Mouse (Mus musculus) cerebellum, adult 11 months (tissue): Measurements from ENCODE around the gene Gorab.

ENCODE experiments used
- DNase-seq: peaks from one replicate; pipeline ENCODE4 v3.0.0; 2022

Gorab gene

DNA sequence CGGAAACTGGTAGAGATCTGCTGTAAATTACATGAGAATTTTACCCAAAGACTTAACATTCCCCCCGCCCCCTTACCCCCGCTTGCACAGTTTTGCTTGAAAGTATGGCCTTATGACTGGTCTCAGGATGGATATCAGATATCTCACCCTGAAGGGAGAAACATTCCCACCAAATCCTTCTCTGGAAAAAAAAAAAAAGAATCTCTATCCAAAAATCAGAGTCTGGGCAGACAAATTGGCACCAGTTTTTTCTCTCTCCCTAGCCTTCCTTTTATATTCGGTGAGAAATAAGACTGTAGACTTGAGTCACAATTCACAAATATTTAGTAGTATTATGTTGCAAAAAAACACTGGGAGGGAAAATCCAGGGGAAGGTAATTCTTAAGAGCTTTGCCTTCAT, 47.3 kb downstream of the Gorab start:
- DNase-seq = no peak

DNA sequence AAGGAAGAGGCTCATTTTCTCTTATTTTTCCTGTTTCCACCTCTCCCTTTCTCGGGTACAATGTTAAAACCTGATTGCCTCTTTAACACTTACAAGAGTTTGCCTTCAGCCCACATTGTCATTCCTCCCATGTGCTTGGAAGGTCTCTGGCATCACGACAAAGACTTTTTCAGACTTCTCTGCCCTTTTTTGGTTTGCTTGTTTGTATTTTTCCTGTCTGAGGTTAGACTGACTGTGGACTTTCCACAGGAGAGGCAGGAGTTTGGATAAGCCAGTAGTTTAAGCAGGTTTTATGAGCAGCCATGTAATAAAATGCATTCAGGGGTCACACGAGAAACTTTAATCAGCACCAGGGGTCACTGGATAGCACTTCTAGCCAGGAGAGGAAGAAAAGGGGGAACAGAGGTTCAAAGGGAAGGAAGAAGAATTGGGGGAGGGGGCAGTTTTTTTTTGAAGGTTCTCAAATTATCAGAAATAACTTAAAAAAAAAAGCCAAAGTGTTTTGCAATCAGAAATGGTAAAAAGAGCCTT, 47.8 kb downstream of the Gorab start:
- DNase-seq = no peak

DNA sequence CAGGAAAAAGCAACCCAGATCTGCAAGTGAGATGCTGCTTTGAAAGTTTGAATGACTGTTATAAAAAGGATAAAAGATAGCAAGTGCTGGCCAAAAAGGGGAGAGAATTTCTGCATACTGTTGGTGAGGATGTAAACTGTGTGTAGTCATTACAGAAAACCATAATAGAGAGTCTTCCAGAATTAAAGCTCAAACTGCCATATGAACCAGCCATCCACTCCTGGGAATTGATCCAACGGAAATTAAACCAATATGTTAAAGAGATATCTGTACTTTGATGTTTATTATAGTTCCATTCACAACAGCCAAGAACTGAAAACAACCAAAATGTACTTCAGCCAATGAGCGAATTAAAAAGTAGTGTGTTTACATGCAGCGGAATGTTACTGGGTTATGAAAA, 52.5 kb downstream of the Gorab start:
- no peak for DNase-seq

DNA sequence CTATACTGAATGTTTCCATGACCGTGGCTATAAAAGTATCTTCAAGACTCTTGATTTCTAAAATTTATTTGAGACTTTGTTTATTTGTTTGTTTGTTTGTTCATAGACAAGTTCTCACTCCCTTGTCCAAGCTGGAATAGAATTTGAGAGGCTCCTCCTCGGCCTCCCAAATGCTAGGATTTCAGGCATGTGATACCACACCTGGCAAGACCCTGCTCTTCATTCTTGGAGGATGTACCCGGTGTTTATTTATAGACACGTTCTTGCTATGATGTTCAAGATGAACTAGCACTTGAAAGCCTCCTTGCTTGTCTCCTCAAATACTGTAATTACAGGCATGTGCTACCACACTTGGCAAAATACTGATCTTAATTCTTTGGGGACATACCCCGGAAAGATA, 57.9 kb downstream of the Gorab start:
- no peak for DNase-seq

DNA sequence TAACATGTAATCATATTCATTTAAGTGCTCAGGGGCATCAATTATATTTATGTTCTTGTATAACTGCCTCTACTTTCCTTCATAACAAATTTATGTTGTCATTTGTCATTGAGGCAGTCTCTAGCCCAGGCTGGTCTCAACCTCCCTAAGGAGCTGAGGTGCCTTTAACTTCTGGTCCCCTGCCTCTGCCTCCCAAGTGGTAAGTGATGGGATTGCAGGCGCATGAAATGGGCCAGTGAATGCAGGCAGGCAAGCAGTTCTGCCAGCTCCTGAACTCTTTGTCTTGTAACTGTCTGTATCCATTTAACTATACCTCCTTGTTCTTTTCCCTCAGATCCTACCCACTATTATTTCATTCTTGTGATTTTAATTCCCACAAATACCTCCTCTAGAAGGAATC, 58.5 kb downstream of the Gorab start:
- DNase-seq = no peak

DNA sequence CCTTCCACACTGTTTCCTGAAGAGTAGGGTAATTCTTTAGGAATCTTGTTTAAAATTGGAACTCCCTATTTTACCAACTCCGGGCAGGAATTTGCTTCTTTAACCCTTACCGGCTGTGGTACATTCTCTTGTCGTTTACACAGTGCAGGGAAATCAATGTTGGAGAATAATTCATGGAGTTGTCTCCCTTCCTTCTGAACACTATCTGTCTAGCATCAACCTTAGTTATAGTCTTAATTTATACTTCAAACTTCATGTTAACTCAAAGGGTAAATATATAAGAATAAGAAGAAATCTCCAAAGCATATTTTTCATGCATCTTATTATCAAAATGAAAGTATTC, 64.3 kb downstream of the Gorab start:
- no peak for DNase-seq

DNA sequence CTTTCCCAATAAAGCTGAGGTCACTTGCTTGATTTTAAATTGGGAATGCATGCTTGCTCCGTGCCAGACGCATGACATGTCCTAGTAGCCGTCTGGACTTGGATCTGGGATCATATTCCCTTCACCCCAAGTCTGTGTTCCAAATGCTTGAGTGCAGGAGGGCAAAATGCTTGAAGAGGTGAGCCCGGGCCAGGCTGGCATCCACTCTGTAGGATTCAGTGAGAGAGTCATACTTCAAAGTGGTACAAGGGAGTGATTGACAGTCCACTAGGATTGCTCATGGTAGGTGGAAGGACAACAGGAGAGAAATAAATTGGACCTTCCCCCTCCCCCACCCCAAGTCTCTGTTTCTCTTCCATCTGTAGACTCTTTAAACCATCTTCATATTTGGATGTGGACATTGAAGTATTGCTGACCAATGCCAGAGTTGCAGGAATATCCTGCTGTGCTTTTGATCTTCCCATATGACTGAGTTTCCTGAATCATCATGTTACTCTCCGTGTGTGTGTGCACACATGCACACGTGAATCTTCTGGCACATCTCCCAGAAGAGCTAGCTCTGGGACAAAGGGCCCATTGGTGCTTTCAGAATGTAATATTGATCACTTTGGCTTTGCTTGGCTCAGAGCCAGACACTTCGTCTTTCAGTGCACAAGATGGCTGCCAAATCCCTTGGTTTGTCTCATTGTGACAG, 64.8 kb downstream of the Gorab start:
- no peak for DNase-seq

DNA sequence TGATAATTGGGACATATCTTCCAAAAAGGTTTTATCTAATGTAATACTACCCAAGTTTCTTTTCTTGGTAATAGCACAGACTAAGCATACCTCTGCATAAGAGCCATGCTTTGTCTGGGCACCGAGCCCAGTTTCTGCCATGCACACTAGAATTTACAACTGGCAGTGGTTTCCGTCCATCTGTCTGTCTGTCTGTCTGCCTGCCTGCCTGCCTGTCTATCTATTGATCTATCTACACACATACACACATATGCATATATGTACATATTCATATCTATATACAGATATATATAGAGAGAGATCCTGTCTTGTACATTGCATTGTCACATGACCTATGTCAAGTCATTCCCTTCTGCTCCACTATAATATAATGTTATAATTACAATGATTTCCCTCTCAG, 65.6 kb downstream of the Gorab start:
- no peak for DNase-seq
